Mouse (Mus musculus) layer of hippocampus, postnatal 25 days (tissue): ENCODE measurements at regions not wholly inside any gene's neighbourhood (a gene's known extent, or its start where the extent isn't known, plus 50 kb on each side); places are given as distances from the start of the nearest gene placed in this dataset.

ENCODE experiments used
- DNase-seq, 2 experiments: peaks; one replicate each; pipeline ENCODE4 v3.0.0; 2022; ENCODE audit warnings: mixed read lengths in 2 of 2, low spot score in 1 of 2; ENCODE audit errors: extremely low spot score in 1 of 2

GRCm38 (mm10) chr16:75325296-75325695, 260.6 kb downstream of the Lipi start:
- no peak for DNase-seq

DNA sequence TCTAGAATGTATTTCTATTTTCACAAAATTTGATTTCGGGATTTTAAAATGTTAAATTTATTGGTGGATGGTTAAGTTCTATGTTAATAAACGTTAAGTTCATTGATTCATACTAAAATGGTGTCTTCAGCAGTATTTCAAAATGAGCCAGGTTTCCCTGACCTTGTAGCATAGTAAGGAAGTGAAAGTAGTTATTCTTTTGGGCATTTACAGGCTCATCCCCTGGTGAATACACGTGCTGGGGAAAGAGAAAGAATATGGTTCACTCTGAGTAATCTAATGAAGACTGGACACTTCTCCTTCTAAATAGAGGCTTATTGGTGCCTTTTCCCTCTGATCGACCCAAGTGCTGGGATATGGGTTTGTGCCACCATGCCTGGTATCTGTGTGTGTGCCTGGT, 281.1 kb downstream of the Lipi start:
- no peak for DNase-seq

GRCm38 (mm10) chr16:75297416-75297815, 288.4 kb downstream of the Lipi start:
- DNase-seq: no peak

DNA sequence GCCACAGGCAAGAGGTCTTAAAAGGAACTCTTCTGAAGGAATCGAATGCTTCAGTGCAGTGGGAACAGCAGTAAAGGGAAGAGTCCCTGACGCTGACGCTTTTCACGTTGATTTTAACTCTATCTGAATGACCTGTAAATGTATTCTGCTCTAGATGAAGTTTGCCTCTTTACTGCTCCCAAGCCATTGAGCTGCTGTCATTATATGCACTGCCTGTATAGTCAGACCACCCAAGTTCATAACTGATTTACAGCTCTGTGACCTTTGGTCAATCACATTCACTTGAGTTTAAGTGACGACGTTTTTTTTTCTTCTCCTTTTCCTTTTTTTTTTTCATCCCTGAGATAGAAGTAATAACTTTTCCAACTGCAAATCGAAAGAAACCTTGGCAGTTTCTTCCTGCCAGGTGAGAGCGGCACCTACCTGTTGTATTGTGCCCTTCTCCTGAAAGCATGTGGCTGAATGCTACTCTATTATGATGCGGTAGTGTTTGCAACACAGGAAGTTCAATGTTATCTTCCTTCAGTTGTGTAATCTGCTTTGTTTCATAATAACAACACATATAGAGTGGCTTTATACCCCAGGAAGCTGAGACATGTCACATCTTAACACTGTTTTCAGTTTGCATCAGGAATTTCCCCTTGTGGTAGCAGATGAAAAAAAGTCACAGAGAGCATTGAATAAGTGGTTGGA, 293.0 kb downstream of the Lipi start:
- DNase-seq: no peak

DNA sequence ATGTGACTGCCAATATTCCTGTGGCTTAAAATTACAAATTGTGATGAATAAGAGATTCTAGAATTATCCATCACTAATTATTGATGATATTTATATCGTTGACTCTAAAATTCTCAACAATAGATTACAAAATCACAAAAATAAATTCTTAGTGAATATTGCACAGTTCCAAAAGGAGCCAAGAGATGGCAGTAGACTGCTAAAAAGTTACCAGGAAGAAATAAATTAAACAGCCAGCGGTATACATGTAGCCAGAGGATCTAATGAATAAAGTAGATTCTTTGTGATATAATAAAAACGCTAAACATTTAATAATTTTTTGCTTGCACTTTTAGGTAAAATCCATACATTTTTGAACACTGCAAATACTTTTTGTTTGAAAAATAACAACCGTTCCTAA, 294.7 kb downstream of the Lipi start:
- DNase-seq: no peak

GRCm38 (mm10) chr16:75287150-75287549, 298.7 kb downstream of the Lipi start:
- DNase-seq: no peak

DNA sequence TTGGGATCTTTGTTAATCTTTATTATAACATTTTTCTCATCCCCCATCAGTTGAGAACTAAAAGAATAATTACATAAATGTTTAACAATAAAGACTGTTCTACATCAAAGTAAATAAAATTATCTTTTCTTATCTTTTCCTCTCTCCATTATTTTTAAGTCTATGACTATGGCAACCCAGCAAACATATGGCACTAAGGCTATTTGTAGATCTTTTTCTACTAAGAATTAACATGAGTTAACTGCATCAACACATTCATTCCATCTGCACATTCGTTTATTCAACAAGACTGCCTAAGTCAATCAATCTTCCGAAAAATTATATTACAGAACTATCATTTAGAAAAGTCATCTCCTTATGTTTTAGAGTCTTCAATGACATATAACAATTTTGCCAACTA, 300.1 kb downstream of the Lipi start:
- DNase-seq: no peak

DNA sequence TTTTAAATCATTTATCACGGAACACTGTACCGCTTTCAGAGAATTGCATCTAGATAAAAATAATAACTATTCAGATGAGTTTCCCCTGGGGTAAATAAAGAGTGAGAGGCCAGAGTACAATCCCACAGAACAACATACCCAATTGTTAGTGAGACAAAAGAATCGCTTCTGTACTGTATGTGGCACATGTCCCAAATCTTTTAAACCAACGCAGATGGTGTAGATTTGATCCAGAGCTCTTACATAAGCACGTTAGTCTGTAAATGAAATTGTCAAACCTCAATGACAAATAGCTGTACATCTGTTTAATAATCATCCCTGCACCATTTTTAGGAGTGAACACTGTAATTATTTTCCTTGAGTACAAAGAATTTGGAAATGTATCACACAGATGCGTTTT, 322.0 kb downstream of the Lipi start:
- no peak for DNase-seq

DNA sequence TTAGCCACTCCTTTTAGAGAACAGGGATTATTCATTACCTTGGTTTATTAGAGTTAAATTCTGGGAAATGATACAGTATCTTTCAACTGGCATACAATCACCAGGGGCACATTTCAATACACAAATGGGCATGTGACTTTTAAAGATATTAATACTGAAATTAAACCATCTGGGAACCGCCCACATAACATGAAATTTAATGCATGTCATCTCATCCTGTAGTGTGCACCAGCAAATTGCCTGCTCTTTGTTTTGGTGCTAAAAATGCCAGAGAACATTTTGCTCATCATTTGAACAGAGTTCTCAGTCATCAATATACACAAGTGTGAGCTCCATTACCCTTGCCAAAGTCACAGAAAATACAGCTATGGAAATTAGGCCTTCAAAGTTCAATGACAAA, 330.9 kb downstream of the Lipi start:
- DNase-seq: no peak

DNA sequence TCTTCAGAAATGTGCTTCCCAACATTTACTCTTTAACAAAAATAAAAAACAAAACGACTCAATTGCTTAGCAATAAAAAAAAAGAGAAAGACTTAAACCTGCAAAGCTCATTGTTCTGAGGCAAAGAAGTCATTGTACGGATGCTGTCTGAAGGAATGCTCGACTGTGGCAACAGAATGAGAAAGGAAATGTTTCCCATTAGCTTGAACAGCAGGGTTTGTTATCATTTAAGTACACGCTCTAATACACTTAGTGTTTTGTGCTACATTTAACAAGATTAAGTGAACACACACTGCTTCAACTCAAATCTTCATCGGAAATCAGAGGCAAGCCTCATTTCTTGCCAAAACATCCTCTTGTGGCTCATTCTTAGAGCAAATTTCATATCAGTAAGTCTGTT, 336.7 kb downstream of the Lipi start:
- no peak for DNase-seq

- no peak for DNase-seq
These were observed 345.5 kb downstream of the Lipi start for GRCm38 (mm10) chr16:75240383-75240782.

DNA sequence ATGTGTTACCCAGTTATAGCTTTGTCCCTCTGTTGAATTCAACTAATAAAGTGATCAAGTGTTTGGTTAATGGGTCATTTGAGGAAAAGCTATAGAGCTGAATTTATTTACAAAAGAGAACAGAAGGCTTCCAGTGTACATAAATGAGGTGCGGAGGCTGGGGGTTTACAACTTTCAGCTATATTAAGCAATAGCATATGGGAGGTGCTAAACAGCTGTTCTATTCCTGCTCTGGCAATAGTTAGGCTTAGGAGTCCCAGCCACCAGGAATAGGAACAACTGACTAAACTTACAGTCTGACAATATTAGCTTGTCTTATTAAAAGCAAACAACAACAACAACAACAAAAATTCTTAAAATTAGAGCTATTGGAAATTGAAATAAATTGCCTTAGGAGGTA, 353.7 kb downstream of the Lipi start:
- no peak for DNase-seq

GRCm38 (mm10) chr16:75193404-75193803, 392.5 kb downstream of the Lipi start:
- no peak for DNase-seq

GRCm38 (mm10) chr16:75190316-75190715, 395.5 kb downstream of the Lipi start:
- DNase-seq: no peak

- DNase-seq: no peak
These were observed 419.8 kb downstream of the Lipi start for GRCm38 (mm10) chr16:75166040-75166439.

GRCm38 (mm10) chr16:75164969-75165726, 420.7 kb downstream of the Lipi start:
- no peak for DNase-seq

DNA sequence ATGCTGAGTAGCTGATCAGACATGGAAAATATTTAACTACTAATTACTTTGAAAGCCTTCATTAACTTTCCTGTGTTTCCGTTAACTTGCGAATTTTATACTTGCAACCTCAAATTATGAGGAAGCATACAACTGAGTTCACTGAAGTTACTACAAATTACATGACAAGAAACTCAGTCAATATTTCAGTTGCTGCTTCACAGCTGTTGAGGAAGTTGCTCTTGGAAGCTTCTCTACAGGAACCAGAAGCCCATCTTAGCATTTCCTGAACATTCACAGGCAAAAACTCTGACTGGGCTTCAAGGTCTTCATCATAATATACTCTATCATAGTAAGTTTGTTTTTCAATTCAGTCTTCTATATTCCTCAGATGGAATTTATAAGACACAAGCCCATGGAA, 426.1 kb downstream of the Lipi start:
- DNase-seq: no peak

- DNase-seq: no peak
These were observed 430.3 kb downstream of the Lipi start for GRCm38 (mm10) chr16:75155441-75156038.
